Mouse (Mus musculus) heart, embryonic 14.5 days (tissue): ENCODE results near the gene Gm42878. TPM values are rescaled to one million over a fixed set of nuclear protein-coding genes. Genes with fewer than 3 reads are reported as not detected.
A peak's percentile ranks its signal among the peaks of the same experiment; 100 is the strongest.

Experiments
- ATAC-seq: fragments of 200-750 bp; cut with Nextera tagmentation; 2 replicates; pipeline ENCODE4 v1.8.0; 2017; ENCODE audit warnings: low read depth, moderate TSS enrichment; ENCODE audit not compliant: insufficient number of reproducible peaks, insufficient read depth, low FRiP score
- H3K27ac ChIP-seq, 2 experiments: fragments of 200-500 bp in 1 of 2; fragments of 300-500 bp in 1 of 2; sonication (generic) in 1 of 2; replicated peaks in 1 of 2; 2 replicates each; pipeline ENCODE4 v1.5.1; 2012 to 2014; ENCODE audit warnings: low read depth in 2 of 2, low read length in 2 of 2, control low read depth in 1 of 2, mild to moderate bottlenecking in 1 of 2, mixed read lengths in 1 of 2; ENCODE audit not compliant: control insufficient read depth in 1 of 2, insufficient read depth in 1 of 2
- H3K27me3 ChIP-seq: fragments of 300-500 bp; sonication (generic); 2 replicates; pipeline ENCODE4 v1.6.1; 2014; ENCODE audit warnings: mild to moderate bottlenecking, low read length, control low read depth; ENCODE audit not compliant: control insufficient read depth, insufficient read depth
- H3K36me3 ChIP-seq: fragments of 300-500 bp; sonication (generic); 2 replicates; pipeline ENCODE4 v1.6.1; 2014; ENCODE audit warnings: mild to moderate bottlenecking, control low read depth, low read length, mixed read lengths; ENCODE audit not compliant: control insufficient read depth, insufficient read depth
- H3K4me1 ChIP-seq, 2 experiments: fragments of 200-500 bp in 1 of 2; fragments of 300-500 bp in 1 of 2; sonication (generic) in 1 of 2; 2 replicates each; pipeline ENCODE4 v1.6.1; 2012 to 2014; ENCODE audit warnings: low read length in 2 of 2, control low read depth in 1 of 2, mixed read lengths in 1 of 2; ENCODE audit not compliant: control insufficient read depth in 2 of 2, insufficient read depth in 2 of 2
- H3K4me2 ChIP-seq: fragments of 300-500 bp; sonication (generic); 2 replicates; pipeline ENCODE4 v1.6.1; 2014; ENCODE audit warnings: mild to moderate bottlenecking, low read length
- H3K4me3 ChIP-seq, 2 experiments: fragments of 200-500 bp in 1 of 2; fragments of 300-500 bp in 1 of 2; sonication (generic) in 1 of 2; 2 replicates each; pipeline ENCODE4 v1.5.1; 2012 to 2014; ENCODE audit warnings: low read length in 2 of 2, mild to moderate bottlenecking in 2 of 2, control low read depth in 1 of 2, low read depth in 1 of 2, moderate library complexity in 1 of 2; ENCODE audit not compliant: control insufficient read depth in 1 of 2, insufficient read depth in 1 of 2
- H3K9ac ChIP-seq: fragments of 300-500 bp; sonication (generic); 2 replicates; pipeline ENCODE4 v1.6.1; 2014; ENCODE audit warnings: mild to moderate bottlenecking, low read length
- H3K9me3 ChIP-seq: fragments of 300-500 bp; sonication (generic); 2 replicates; pipeline ENCODE4 v1.6.1; 2016; ENCODE audit warnings: low read length, control low read depth; ENCODE audit not compliant: control insufficient read depth
- WGBS: fragments of 180-500 bp; shearing (Covaris S2); extraction: QIAGEN DNeasy Blood & Tissue Kit; methylation state at CpG from one replicate; pipeline ENCODE4 v1.1.7; 2014; 5-methylcytosine and 5-hydroxymethylcytosine counted together
- polyA plus RNA-seq: library from polyadenylated mRNA; unstranded; fragments of >200 nt; fragmentation: Nextera tagmentation; extraction: Ambion mirVana; gene quantifications from 2 replicates; pipeline ENCODE4 v1.2.1, GENCODE M21; 2014

Gene Gm42878
- polyA plus RNA-seq, 1 experiment from 2014 or later, result 0.26 TPM

GRCm38 (mm10) chr5:121575867-121576266 is 30.6 kb upstream of the Gm42878 start:
- WGBS, result 88% methylated on average over 11 of the region's 11 CpGs
- no peak for ATAC-seq

DNA sequence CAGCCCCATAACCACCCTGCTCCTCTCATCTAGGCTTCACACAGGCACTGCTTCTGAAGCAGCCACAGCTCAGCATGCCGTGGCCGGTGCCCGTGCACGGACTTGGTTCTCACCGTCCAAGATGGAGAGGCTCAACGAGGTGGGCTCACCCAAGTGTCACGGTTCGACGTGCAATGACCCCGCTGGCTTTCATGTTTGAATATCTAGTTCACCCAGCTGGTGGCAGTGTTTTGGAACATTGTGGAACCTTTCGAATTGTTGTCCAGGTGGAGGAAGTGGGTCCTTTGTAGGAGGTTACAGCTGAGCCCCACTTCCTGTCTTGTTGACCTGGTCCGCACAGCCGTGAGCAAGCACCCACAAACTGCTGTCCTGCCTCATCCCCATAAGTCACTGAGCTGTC is 28.9 kb upstream of the Gm42878 start:
- Histone ChIP-seq H3K9ac (no peak overlapping the region), H3K27ac (no peak overlapping the region), H3K4me3 (no peak overlapping the region), H3K4me2 (no peak overlapping the region), H3K9me3 (no peaks in the 10 kb centered on the region), H3K4me1 (no peaks in the 10 kb centered on the region), H3K36me3 (0 out of 2 replicates have a peak, but pooled peaks cover 4% of the 10 kb centered on the region), H3K27me3 (no peaks in the 10 kb centered on the region)
- ATAC-seq, result no peak
- WGBS, result 89% methylated on average over 13 of the region's 13 CpGs

More at GRCm38 (mm10) chr5:121575867-121576266, 30.6 kb upstream of the Gm42878 start:
- H3K9me3 ChIP-seq, result no peaks in the 10 kb centered on the region
- H3K4me1 ChIP-seq, result peaks cover 0 to 1% of the 10 kb centered on the region in 2 experiments; a peak in 1 of 4 replicates
- H3K27me3 ChIP-seq, result no peaks in the 10 kb centered on the region
- H3K4me2 ChIP-seq, result no peak overlapping the region
- no peak overlapping the region for H3K4me3 ChIP-seq
- no peak overlapping the region for H3K9ac ChIP-seq
- H3K36me3 ChIP-seq, result peaks cover 9% of the 10 kb centered on the region; the same call in 1 of the 2 replicates
- no peak overlapping the region for H3K27ac ChIP-seq

GRCm38 (mm10) chr5:121570787-121571186 is 25.5 kb upstream of the Gm42878 start:
- no peak overlapping the region for H3K4me3 ChIP-seq
- no peak for ATAC-seq
- WGBS, result 33% methylated on average over 1 of the region's 1 CpGs
- no peak overlapping the region for H3K4me2 ChIP-seq
- no peaks in the 10 kb centered on the region for H3K27me3 ChIP-seq
- H3K4me1 ChIP-seq, result peaks cover 3 to 5% of the 10 kb centered on the region in 2 experiments; a peak in 2 of 4 replicates
- H3K9ac ChIP-seq, result peak overlapping the region; percentile 8; the same call in 1 of the 2 replicates
- H3K36me3 ChIP-seq, result peaks cover 6% of the 10 kb centered on the region; the same call in 1 of the 2 replicates
- no peaks in the 10 kb centered on the region for H3K9me3 ChIP-seq
- no peak overlapping the region for H3K27ac ChIP-seq

DNA sequence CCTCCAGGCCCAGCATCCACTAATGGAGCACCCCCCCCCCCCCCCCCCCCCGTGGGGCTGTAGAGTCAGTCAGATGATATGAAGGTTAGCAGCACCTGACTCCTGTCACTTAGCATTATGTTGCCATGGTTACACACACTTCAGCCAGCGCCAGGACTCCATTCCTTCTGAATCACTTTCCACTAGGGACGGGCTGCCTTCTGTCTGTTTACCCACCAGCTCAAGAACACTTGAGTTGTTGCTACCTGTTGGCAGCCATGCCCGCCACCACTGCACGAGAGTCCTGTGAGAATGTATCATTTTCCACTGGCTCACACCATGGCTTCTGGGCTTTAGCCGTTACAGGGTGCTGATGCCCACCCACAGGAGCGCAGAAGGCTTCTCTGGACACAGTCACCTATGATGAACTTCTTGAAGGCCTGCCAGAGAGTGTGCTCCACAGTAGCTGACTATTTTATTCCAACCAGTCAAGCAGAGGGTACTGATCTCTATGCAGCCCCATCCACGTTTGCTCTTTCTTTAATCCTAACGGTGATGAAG is 24.7 kb upstream of the Gm42878 start:
- WGBS, result 71% methylated on average over 9 of the region's 9 CpGs
- Histone ChIP-seq H3K27me3 (no peaks in the 10 kb centered on the region), H3K9me3 (no peaks in the 10 kb centered on the region), H3K4me3 (no peak overlapping the region), H3K9ac (no peak overlapping the region), H3K27ac (no peak overlapping the region), H3K4me2 (no peak overlapping the region), H3K36me3 (peaks cover 6% of the 10 kb centered on the region; the same call in 1 of the 2 replicates), H3K4me1 (peaks cover 3 to 5% of the 10 kb centered on the region in 2 experiments; a peak in 2 of 4 replicates)
- no peak for ATAC-seq

DNA sequence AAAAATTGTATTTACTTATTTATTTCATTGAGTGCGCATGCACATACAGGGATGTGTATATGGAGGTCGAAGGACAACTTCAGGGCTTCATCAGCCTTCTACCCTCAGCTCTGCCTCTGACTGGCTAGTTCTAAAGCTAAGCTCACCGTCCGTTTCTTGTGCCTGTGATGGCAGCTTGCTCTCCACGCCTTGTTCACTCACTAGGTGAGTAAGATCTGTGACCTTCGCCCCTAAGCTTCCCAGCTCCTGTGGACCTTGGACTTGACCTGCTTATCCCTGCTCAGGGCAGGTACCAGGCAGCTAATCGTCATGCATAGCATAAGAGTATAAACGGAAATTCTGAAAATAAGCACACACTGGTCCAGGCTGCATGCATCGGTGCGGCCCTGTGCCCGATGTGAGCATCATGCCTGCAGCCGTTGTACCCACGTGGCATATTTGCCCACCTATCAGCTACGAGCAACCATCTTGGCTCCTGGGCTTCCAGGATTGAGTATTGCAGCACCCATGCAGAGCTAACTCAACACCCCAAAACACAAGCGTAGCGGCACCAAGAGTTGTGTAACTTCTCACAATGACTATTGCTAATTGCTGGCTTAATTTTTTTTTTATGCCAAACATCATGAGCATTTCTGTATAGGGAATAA is 20.9 kb upstream of the Gm42878 start:
- Histone ChIP-seq H3K4me2 (no peak overlapping the region), H3K9ac (no peak overlapping the region), H3K4me3 (no peak overlapping the region), H3K4me1 (peaks cover 3 to 5% of the 10 kb centered on the region in 2 experiments; a peak in 2 of 4 replicates), H3K36me3 (peaks cover 3% of the 10 kb centered on the region; the same call in 1 of the 2 replicates), H3K27ac (no peak overlapping the region), H3K27me3 (no peaks in the 10 kb centered on the region), H3K9me3 (no peaks in the 10 kb centered on the region)
- WGBS, result 89% methylated on average over 16 of the region's 16 CpGs
- ATAC-seq, result no peak

DNA sequence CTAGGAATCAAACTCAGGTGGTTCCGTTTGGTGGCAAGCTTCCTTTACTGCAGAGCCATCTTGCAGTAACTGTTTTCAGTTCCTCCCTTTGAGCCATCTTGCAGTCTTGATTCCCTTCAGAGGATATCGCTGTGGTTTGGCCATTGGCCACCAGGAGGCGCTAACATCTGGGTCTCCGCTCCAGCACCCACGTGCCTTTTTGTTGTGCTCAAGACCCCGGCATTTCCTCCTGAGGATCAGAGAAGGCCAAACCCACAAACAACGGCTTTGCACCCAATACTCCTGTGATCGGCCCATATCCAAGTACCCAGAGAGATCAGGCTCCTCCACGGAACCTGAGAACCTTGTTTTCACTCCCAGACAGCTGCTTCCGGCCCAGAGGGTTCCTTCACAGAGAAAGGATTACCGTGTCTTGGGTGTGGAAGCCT is 19.2 kb upstream of the Gm42878 start:
- peaks cover 3% of the 10 kb centered on the region; the same call in 1 of the 2 replicates for H3K36me3 ChIP-seq
- H3K9ac ChIP-seq, result 0 out of 2 replicates have a peak overlapping the region, but pooled peaks have one; percentile 41
- no peaks in the 10 kb centered on the region for H3K9me3 ChIP-seq
- H3K27me3 ChIP-seq, result no peaks in the 10 kb centered on the region
- no peak for ATAC-seq
- 12% methylated on average over 11 of the region's 11 CpGs for WGBS
- H3K4me3 ChIP-seq, result no peak overlapping the region; a peak in 1 of 4 replicates
- H3K27ac ChIP-seq, result no peak overlapping the region
- H3K4me1 ChIP-seq, result peaks cover 3 to 5% of the 10 kb centered on the region in 2 experiments; a peak in 2 of 4 replicates
- peak overlapping the region; percentile 51 for H3K4me2 ChIP-seq

GRCm38 (mm10) chr5:121562436-121562835 is 17.2 kb upstream of the Gm42878 start:
- peaks cover 3 to 5% of the 10 kb centered on the region in 2 experiments; a peak in 2 of 4 replicates for H3K4me1 ChIP-seq
- WGBS, result 83% methylated on average over 3 of the region's 3 CpGs
- no peak overlapping the region for H3K4me2 ChIP-seq
- H3K36me3 ChIP-seq, result no peaks in the 10 kb centered on the region
- H3K27ac ChIP-seq, result no peak overlapping the region
- H3K9me3 ChIP-seq, result no peaks in the 10 kb centered on the region
- no peak overlapping the region for H3K4me3 ChIP-seq
- H3K9ac ChIP-seq, result no peak overlapping the region
- no peaks in the 10 kb centered on the region for H3K27me3 ChIP-seq
- no peak for ATAC-seq
